8 mouse cellular contexts compared by ENCODE assay signal in the genomic region with DNA sequence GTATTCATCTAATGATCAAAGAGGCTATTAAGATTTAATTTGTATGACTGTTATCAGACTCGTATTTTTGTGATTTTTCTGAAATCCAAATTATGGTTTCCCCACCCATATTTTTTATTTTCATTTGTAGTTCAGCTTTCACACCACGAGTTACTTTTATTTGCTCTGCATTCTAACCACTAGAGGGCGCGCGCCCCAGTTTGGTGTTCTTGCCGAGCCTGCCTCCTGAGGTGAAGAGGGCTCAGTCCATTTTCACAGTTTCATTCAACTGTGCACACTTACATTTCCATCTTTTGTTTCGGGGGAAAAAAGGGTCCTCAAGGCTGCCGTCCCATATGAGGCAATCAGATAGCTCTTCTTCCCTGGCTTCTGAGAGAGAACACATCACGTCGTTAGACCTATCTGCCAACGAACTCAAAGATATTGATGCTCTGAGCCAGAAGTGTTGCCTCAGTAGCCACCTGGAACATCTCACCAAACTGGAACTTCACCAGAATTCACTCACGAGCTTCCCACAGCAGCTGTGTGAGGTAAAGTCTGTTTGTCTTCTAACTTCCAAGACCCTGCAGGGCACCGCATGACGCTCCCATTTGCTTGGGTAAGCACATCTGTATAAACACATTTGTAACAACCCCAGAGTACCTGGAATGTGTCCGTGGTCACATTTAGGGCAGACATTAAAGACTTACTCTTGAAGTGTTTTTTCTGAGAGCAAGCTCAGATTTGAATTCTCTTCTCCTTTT.
DNase-seq lines count a peak whose midpoint lies in the region; ATAC-seq and TF ChIP-seq lines count a peak whose summit lies in the region.
"Had no signal": no experiment of that assay in that cellular context is flagged by ENCODE, and none has a peak within 500 bp of the region (broad histone marks: within the 10 kb centered on the region; RNA-seq: fewer than 3 reads in every experiment).

No protein-coding gene starts in this region.

- TF ChIP-seq RAD21 in MEL (IDR thresholded peaks at IDR 0.05; ENCODE audit: low read depth, low read length) = no peak

- no peaks in the 10 kb centered on the region for H3K9me3 ChIP-seq in MEL (replicated peaks; ENCODE audit: insufficient read depth, low read length)
- H3K9me3 ChIP-seq in stomach, postnatal 0 days (ENCODE audit: control insufficient read depth, low read length) = no peaks in the 10 kb centered on the region
- H3K9me3 ChIP-seq: midbrain, embryonic 12.5 days had no signal

- peak; percentile 90 for TF ChIP-seq CTCF in layer of hippocampus, adult 2 months (conservative IDR thresholded peaks at IDR 0.05)
- TF ChIP-seq CTCF in MEL (IDR thresholded peaks at IDR 0.05 in 2 of 3, conservative IDR thresholded peaks at IDR 0.05 in 1 of 3; ENCODE audit: control insufficient read depth in 1 of 3, insufficient read depth in 1 of 3, low read depth in 2 of 3, low read length in 3 of 3, poor library complexity in 1 of 3, severe bottlenecking in 1 of 3) = peak; percentile 11 to 54 (median 31); a peak in 5 of 6 replicates
- TF ChIP-seq CTCF in stomach, postnatal 0 days (IDR thresholded peaks at IDR 0.05; ENCODE audit: low read depth) = peak; percentile 92

- H3K79me2 ChIP-seq in MEL (ENCODE audit: control insufficient read depth, insufficient read depth, low read length, poor library complexity) = no peaks in the 10 kb centered on the region

- no peak overlapping the region for H3K4me3 ChIP-seq in layer of hippocampus, adult 2 months
- no peak overlapping the region for H3K4me3 ChIP-seq in MEL (ENCODE audit: control insufficient read depth in 1 of 2, insufficient read depth in 1 of 2, low read depth in 2 of 2, low read length in 2 of 2)
- no peak overlapping the region for H3K4me3 ChIP-seq in stomach, postnatal 0 days (ENCODE audit: low read depth, low read length)
- H3K4me3 ChIP-seq: midbrain, embryonic 12.5 days had no signal

- H3K9ac ChIP-seq in MEL (ENCODE audit: control insufficient read depth, low read depth, low read length, poor library complexity, severe bottlenecking) = no peak overlapping the region
- no peak overlapping the region for H3K9ac ChIP-seq in stomach, postnatal 0 days (ENCODE audit: low read length)
- H3K9ac ChIP-seq: midbrain, embryonic 12.5 days had no signal

- DNase-seq in layer of hippocampus, adult 2 months (ENCODE audit: low spot score in 2 of 2) = peak in 1 of 2 experiments; percentile 53
- DNase-seq in layer of hippocampus, adult 9-11 months = no peak
- DNase-seq in MEL (ENCODE audit: low read depth, low spot score) = peak; percentile 21
- peak; percentile 80 for DNase-seq in adrenal gland, postnatal 14 days
- DNase-seq in fibroblast of lung, adult 2 months (ENCODE audit: low read depth) = peak; percentile 6
- peak; percentile 21 to 50 for DNase-seq in lung, adult 18-20 months
- DNase-seq in stomach, postnatal 0 days (ENCODE audit: low spot score) = peak; percentile 70

- ATAC-seq in stomach, postnatal 0 days (ENCODE audit: low FRiP score, low TSS enrichment) = 0 out of 2 replicates have a peak, but pooled peaks have one; percentile 38

- no peak overlapping the region for H3K4me2 ChIP-seq in stomach, postnatal 0 days (replicated peaks; ENCODE audit: low read depth)
- H3K4me2 ChIP-seq: midbrain, embryonic 12.5 days had no signal

- no peaks in the 10 kb centered on the region for H3K4me1 ChIP-seq in MEL (ENCODE audit: control insufficient read depth in 1 of 2, insufficient read depth in 2 of 2, low read length in 2 of 2)
- no peaks in the 10 kb centered on the region for H3K4me1 ChIP-seq in stomach, postnatal 0 days (replicated peaks; ENCODE audit: control insufficient read depth, insufficient read depth)
- H3K4me1 ChIP-seq: midbrain, embryonic 12.5 days had no signal

- no peak for TF ChIP-seq EP300 in MEL (IDR thresholded peaks at IDR 0.05; ENCODE audit: low read depth in 1 of 2, low read length in 2 of 2)
- no peak for TF ChIP-seq EP300 in stomach, postnatal 0 days (optimal IDR thresholded peaks at IDR 0.05)

- 33% methylated on average over 15 of the region's 15 CpGs for WGBS in stomach, postnatal 0 days

- no peak for TF ChIP-seq POLR2A in MEL (IDR thresholded peaks at IDR 0.05; ENCODE audit: control insufficient read depth in 1 of 2, insufficient read depth in 1 of 2, low read depth in 1 of 2, low read length in 2 of 2, poor library complexity in 1 of 2)

- H3K27ac ChIP-seq in layer of hippocampus, adult 2 months = no peak overlapping the region
- no peak overlapping the region for H3K27ac ChIP-seq in MEL (ENCODE audit: control insufficient read depth, low read depth, low read length)
- H3K27ac ChIP-seq in stomach, postnatal 0 days (replicated peaks) = no peak overlapping the region
- H3K27ac ChIP-seq: midbrain, embryonic 12.5 days had no signal

- no peaks in the 10 kb centered on the region for H3K27me3 ChIP-seq in MEL (ENCODE audit: control insufficient read depth in 1 of 2, insufficient read depth in 2 of 2, low read length in 2 of 2)
- H3K27me3 ChIP-seq in stomach, postnatal 0 days (ENCODE audit: control insufficient read depth, insufficient read depth, low read length) = no peaks in the 10 kb centered on the region
- H3K27me3 ChIP-seq: midbrain, embryonic 12.5 days had no signal

- H3K36me3 ChIP-seq in MEL (ENCODE audit: control insufficient read depth in 1 of 2, insufficient read depth in 2 of 2, low read length in 2 of 2) = no peaks in the 10 kb centered on the region
- H3K36me3 ChIP-seq in stomach, postnatal 0 days (ENCODE audit: control insufficient read depth, insufficient read depth, low read length) = no peaks in the 10 kb centered on the region
- H3K36me3 ChIP-seq: midbrain, embryonic 12.5 days had no signal

TF ChIP-seq in MEL, 35 proteins besides CTCF, POLR2A, EP300 and RAD21:
- TF ChIP-seq MYB (IDR thresholded peaks at IDR 0.05; ENCODE audit: low read depth, low read length) (no peak), MEF2A (IDR thresholded peaks at IDR 0.05; ENCODE audit: extremely low read depth, insufficient replicate concordance, low read depth, low read length, poor library complexity, severe bottlenecking) (no peak), SMC3 (IDR thresholded peaks at IDR 0.05; ENCODE audit: low read depth, low read length) (peak; percentile 19)
TF ChIP-seq in MEL: peak in this region for 1.

Comparison
In these comparisons a context has a peak if more than half of its experiments do, and no peak if none do; other contexts are left out.
1. CTCF ChIP-seq: peak in every context shown above with its lines; median percentile 92 in stomach, postnatal 0 days; 90 in layer of hippocampus, adult 2 months; 31 in MEL.